Mouse (Mus musculus) layer of hippocampus, adult 11-12 months (tissue): ENCODE measurements around the gene Stag1.
"Not testable (repeated sequence)": the region's sequence is repeated elsewhere in the genome, so short reads cannot be mapped to it uniquely, and the experiment has no call there.

Experiments used
- DNase-seq: peaks from one replicate; pipeline ENCODE4 v3.0.0; 2022; ENCODE audit warnings: low spot score

The Stag1 gene

GRCm38 (mm10) chr9:100685769-100686487 lies 88.3 kb downstream of the Stag1 start:
- peak; percentile 54 for DNase-seq

DNA sequence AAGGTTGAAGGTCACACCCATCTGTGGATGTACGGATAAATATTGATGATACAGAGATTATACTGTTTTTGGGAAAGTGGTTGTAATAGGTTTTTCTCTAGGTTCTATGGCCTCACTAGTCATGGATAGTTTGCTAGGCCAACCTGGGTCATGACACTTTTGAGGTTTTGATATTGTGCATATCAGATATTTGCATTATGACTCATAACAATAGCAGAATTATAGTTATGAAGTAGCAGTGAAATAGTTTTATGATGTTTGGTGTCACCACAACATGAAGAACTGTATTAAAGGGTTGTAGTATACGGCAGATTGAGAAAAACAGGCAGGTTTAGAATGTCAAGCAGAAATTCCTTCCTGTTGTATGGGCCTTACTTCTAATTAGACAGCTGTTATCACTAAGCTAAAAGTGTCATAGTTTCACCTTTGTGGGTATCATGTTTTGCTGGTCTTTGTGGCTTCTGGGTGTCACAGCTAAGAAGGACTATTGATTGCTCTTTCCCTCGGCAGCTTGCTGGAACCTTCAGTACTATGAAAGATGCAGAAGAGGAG lies 92.2 kb downstream of the Stag1 start:
- no peak for DNase-seq

- no peak for DNase-seq
Measured at GRCm38 (mm10) chr9:100692239-100692638, 94.6 kb downstream of the Stag1 start.

DNA sequence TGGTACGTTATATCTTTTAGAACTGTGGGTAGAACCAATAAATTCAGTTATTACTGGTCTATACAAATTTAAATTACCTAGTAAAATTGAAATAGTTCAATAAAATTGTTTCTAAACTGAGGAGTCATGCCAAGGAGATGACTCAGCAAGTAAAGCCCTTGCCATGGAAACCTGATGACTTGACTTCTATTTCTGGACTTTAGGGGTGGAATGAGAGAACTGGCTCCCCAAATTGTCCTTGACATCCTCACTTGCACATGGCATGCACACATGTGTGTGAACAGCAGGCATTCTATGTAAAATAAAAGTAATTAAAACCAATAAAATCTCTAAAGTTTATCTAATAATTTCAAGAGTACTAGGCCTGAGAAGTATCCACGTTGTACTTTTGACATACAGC lies 98.9 kb downstream of the Stag1 start:
- no peak for DNase-seq

DNA sequence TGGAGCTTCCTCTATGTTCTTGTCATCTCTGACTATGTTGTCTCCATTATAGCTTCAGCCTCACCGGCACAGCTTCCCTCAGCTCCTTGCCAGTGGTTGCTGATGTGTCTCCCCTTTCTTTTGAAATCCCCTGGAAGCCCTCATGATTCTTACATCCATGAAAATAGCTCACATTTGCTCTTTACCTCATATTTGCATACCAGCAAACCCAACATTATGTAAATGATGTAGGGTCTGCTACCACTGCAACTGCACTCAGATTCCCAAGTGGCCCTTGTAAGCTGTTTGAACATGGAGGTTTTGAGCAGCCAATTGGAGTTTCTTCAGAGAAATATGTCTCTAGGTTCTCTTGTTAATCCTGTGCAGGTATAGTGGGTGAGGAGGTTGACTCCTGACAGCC lies 110.0 kb downstream of the Stag1 start:
- DNase-seq: no peak

DNA sequence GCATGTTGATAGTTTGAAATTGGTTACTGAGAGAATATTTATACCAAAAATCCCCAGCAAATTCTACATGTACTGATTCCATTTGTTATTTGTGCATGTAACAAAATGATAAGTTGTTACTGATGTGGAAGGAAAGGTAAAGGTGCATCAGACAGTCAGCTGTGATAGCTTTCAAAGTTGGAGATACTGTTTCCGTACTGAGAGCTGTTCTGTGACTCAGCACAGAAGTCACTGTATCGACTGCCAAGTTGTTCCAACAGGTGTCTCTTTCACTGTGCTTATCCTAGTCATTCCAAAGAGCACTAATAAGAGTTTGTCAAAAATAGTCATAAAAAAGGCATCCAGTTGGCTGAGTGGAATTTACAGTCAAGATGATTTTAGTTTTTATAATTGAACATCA lies 114.1 kb downstream of the Stag1 start:
- DNase-seq: no peak

- DNase-seq: not testable (repeated sequence)
Measured at GRCm38 (mm10) chr9:100724832-100725231, 127.2 kb downstream of the Stag1 start.

GRCm38 (mm10) chr9:100731839-100732238 lies 134.2 kb downstream of the Stag1 start:
- no peak for DNase-seq

- no peak for DNase-seq
Measured at GRCm38 (mm10) chr9:100733907-100734440, 136.4 kb downstream of the Stag1 start.

DNA sequence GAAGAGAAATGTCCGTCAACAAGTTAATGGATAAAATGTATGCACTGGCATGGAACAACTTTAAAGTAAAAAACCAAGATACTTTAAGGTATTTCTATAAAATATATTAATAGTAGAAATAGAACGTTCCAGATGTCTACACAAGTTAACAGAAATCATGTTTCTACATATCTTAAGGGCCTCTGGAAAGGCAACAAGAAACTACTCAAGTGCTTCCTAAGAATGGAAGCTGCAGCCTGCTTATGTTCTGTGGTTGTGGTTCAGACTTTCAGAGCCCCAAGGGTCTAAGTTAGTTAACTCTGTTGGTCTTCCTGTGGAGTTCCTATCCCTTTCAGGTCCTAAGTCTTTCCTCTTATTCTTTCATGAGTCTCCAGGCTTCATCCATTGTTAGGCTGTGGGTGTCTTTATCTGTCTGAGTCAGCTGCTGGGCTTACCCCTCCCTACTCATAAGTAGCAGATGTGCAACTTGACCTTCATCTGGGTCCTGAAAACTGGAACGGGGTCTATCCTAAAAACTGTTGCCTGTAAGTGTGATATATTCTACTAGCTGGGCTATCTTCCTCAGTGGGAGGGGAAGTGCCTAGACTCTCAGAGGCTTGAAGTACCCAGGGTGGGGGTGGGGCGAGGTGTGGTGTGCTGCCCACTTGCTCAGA lies 138.5 kb downstream of the Stag1 start:
- no peak for DNase-seq

DNA sequence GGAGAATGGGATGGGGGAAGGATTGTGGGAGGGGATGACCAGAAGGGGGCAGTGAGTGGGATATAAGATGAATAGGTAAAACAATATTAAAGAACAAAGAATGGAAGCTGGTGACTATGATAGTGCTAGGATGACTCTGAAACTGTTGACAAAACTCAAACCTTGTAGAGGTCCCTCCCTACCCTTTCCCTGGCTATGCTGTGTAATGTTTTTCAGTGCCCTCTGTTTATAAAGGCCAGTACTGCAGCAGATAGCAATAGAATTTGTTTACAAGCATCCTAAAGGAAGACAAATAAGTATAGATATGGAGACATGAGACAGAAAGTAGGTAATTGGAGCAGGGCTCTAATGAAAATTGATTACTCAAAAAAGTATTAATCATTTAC lies 139.0 kb downstream of the Stag1 start:
- DNase-seq: no peak

- DNase-seq: not testable (repeated sequence)
Measured at GRCm38 (mm10) chr9:100777238-100777637, 179.6 kb downstream of the Stag1 start.

- DNase-seq: no peak
Measured at GRCm38 (mm10) chr9:100865984-100866383, 268.4 kb downstream of the Stag1 start.

- no peak for DNase-seq
Measured at GRCm38 (mm10) chr9:100869635-100870034, 272.0 kb downstream of the Stag1 start.

GRCm38 (mm10) chr9:100896111-100896510 lies 298.5 kb downstream of the Stag1 start:
- DNase-seq: no peak

DNA sequence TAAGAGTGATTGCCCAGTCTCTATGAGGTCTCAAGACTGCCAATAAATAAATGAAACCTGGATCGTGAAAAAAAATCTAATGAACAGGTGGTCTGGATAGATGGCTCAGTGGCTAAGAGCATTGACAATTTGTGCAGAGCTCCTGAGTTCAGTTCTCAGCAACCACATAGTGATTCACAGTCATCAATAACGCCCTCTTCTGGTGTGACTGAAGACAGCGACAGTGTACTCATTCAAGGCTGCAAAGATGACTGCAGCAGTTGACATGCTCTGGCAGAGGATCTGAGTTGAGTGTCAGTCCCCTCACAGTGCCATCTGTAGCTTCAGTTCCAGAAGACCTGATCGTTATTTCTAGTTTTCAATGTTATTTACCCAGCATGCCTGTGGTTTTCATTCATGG lies 300.4 kb downstream of the Stag1 start:
- no peak for DNase-seq

DNA sequence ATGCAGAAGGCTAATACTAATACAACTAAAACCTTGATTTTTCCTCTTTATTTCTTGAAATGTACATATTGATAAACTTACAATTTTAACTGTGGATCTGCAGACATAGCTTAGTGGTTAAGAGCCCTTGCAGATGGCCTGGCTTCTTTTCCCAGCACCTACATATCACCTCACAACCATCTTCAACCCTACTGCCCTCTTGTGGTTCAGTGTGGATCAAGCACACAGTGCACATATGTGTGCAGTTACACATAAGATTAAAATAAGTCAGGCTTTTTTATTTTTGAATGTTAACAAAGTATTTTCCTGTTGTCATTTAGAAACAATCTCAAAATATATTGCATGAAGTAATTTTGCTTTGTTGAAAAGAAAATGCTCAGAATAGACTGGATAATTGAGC lies 312.8 kb downstream of the Stag1 start:
- no peak for DNase-seq

DNA sequence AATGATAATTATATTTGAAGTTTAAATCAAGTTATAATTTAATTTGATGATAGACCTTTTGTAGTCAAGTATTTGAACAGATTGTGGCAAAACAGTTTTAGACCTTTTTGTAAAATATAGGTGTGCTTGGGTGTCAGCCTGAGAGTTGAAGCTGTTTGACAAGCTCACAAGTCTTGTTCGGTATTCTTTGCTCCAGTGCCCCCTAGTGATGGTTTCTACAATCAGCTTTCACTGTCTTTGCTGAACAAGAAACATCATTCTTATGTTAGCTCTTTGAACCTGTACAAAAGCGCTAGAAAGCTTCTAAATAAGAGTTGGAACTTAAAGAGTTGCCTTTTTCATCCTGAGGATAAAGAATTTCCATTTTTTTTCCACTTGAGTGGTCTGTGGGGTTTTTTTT lies 319.5 kb downstream of the Stag1 start:
- DNase-seq: peak; percentile 77

DNA sequence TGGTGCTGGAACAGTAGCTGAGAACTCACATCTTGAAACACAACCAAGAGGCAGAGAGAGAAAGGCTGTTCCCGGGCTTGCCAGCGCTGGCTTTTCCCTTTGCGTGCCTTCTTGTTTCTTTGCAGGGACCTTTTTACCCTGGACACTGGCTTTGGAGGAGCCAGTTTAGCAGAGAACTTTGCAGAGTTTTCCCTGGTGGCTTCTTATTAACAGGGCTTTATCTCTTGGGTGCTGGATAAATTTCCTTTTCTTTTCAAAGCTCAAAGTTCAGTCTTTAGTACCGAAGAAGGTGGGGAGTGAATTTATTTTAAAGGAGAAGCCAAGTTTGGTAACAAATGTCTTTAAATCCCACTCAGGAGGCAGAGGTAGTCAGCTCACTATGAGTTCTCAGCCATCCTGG lies 329.0 kb downstream of the Stag1 start:
- DNase-seq: no peak

GRCm38 (mm10) chr9:100942042-100942441 lies 344.4 kb downstream of the Stag1 start:
- peak; percentile 6 for DNase-seq

GRCm38 (mm10) chr9:100944677-100945365 lies 347.2 kb downstream of the Stag1 start:
- DNase-seq: no peak

GRCm38 (mm10) chr9:100951481-100951880 lies 353.9 kb downstream of the Stag1 start:
- no peak for DNase-seq
